Mouse (Mus musculus) Patski (cell line): ENCODE measurements around the gene Tpst2. TPM values are rescaled to one million over a fixed set of nuclear protein-coding genes. Genes with fewer than 3 reads are reported as not detected.

Experiments used
- ATAC-seq: fragments of 100-300 bp; one replicate; pipeline ENCODE4 v1.8.0; 2021
- CTCF ChIA-PET: fragments of 350-600 bp; sonication (Branson Sonifier 250); formaldehyde crosslinking; loops from one replicate; lab custom pipeline; 2022; ENCODE audit warnings: inconsistent platforms; lab: Charles Lee
- POLR2A ChIA-PET: fragments of 350-600 bp; sonication (Branson Sonifier 250); formaldehyde crosslinking; loops from one replicate; lab custom pipeline; 2022; ENCODE audit warnings: antibody characterized with exemption, inconsistent platforms; lab: Charles Lee
- DNase-seq: peaks from one replicate; pipeline ENCODE4 v3.0.0-alpha.2; 2011; ENCODE audit warnings: low read depth, low spot score
- H3K27me3 ChIP-seq: fragments of 371-371 bp; one replicate; pipeline ENCODE4 v1.5.1; 2021
- CTCF ChIP-seq: fragments of 100-300 bp; IDR thresholded peaks from one replicate; pipeline ENCODE4 v1.5.1; 2021
- in situ Hi-C: fragments of 300-500 bp; cut with MboI; formaldehyde crosslinking; loops from 3 replicates; pipeline ENCODE4 v1.11.1; 2018; ENCODE audit warnings: low pct_unique_long_range_greater_than_20kb, mixed read lengths
- polyA plus RNA-seq: library from polyadenylated mRNA; unstranded; gene quantifications from one replicate; pipeline ENCODE4 v1.2.3, GENCODE M21; 2021

Tpst2 gene
- polyA plus RNA-seq, 1 experiment from 2014 or later, result 92.3 TPM

DNA sequence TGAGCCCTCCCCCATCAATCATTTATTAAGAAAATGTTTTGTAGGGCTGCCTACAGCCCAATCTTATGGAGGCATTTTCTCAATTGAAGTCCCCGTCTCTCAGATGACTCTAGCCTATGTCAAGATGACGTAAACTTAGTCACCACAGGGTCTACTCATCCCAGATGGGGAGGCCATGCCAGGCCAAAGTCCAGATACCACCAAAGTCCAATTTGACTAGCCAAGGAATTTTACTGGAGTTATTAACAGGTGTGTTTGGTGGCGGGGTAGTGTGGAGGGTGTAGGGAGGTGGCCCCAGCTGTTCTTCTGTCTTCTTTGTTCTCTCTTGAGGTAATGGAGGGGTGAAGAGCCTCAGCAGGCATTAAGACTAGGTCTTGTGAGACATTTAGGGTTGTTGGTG, 83.6 kb downstream of the Tpst2 start:
- H3K27me3 ChIP-seq, result no peaks in the 10 kb centered on the region
- no peak for TF ChIP-seq CTCF
- in situ Hi-C loops, result no loop called here
- ATAC-seq (no peak), DNase-seq (no peak)
- ChIA-PET CTCF (no interaction called here), POLR2A (no interaction called here)

DNA sequence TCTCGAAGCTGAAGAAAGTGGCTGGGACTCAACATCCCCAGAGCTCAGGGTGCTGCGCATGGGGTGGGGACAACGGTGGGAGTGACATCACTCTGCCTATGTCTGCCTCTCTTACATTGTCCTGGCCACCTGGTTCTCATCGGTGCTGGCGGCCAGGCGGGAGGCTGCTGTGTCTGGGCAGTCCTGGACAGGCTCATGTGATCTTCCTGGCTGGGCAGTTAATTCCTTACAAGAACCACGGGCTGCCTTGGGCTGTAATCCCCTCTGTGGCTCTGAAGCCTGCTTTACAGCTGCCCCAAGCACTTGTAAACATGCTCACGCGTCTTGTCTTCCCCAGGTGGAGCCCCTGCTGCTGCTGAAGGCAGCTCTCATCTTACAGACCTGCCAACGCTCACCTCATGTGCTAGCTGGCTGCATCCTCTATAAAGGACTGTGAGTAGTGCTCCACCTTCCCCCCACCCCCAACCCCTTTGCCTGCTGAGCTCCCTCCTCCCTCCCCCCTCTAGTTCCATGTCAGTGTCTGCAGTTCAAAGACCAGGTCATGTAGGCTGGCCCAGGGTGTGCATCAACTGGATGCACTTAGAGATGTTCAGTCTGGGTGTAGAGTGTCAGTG, 87.8 kb downstream of the Tpst2 start:
- in situ Hi-C loops, result no loop called here
- ATAC-seq (no peak), DNase-seq (no peak)
- no peaks in the 10 kb centered on the region for H3K27me3 ChIP-seq
- POLR2A ChIA-PET, result no interaction called here
- TF ChIP-seq CTCF, result no peak
- CTCF ChIA-PET, result interaction anchor here (1.1 kb wide), 1 partner anchor 10 kb away, joined by 3 read pairs; no protein-coding TSS in a partner anchor

Other genes starting within 250 kb of the Tpst2 start
- gene Cryba4, start 24.2 kb upstream of the Tpst2 start, polyA plus RNA-seq, result not detected
- not detected for gene Crybb1, start 20.9 kb upstream of the Tpst2 start, polyA plus RNA-seq
- 43.2 TPM for gene Tfip11, start 49.7 kb downstream of the Tpst2 start, polyA plus RNA-seq
- gene Srrd, start 66.3 kb downstream of the Tpst2 start, polyA plus RNA-seq, result 23.8 TPM
- 34.1 TPM for gene Hps4, start 66.4 kb downstream of the Tpst2 start, polyA plus RNA-seq
- 0.05 TPM for gene Gm6583, start 79.3 kb downstream of the Tpst2 start, polyA plus RNA-seq
- gene Asphd2, start 118.2 kb downstream of the Tpst2 start, polyA plus RNA-seq, result 1.8 TPM
- gene Gm6588, start 172.7 kb downstream of the Tpst2 start, polyA plus RNA-seq, result not detected